Mouse (Mus musculus) adrenal gland, postnatal 36 days (tissue): ENCODE results near the gene Eps15. TPM values are rescaled to one million over a fixed set of nuclear protein-coding genes. Genes with fewer than 3 reads are reported as not detected.

ENCODE experiments used
- DNase-seq, 2 experiments: peaks; one replicate each; pipeline ENCODE4 v3.0.0; 2021; ENCODE audit warnings: mixed read lengths in 1 of 2
- total RNA-seq, 2 experiments: library from RNA; stranded (reverse); gene quantifications; 2 replicates each; pipeline ENCODE4 v1.2.3; 2021

Eps15 gene
- total RNA-seq, 2 experiments from 2014 or later: 75.6 to 91.0 TPM

GRCm38 (mm10) chr4:109432668-109433375, 152.8 kb downstream of the Eps15 start:
- DNase-seq: no peak

GRCm38 (mm10) chr4:109433641-109434040, 153.6 kb downstream of the Eps15 start:
- DNase-seq: peak; percentile 77 to 78

- DNase-seq: no peak
Observed at GRCm38 (mm10) chr4:109434256-109434655, 154.2 kb downstream of the Eps15 start.

Other genes starting within 250 kb of the Eps15 start
- gene Osbpl9, start 78.0 kb upstream of the Eps15 start, total RNA-seq: 100 to 1,000 TPM; 121 to 164 TPM
- 1 to 10 TPM in 1 of 2 experiments, under 1 TPM in 1; 0.79 to 1.1 TPM for gene Calr4, start 45.8 kb upstream of the Eps15 start, total RNA-seq
- 1 to 10 TPM; 4.2 to 5.0 TPM for gene Ttc39a, start 126.4 kb downstream of the Eps15 start, total RNA-seq
- gene Rnf11, start 204.5 kb downstream of the Eps15 start, total RNA-seq: 100 to 1,000 TPM; 182 to 206 TPM